Mouse (Mus musculus): Measurements from ENCODE around the gene Fam136a.

DNA sequence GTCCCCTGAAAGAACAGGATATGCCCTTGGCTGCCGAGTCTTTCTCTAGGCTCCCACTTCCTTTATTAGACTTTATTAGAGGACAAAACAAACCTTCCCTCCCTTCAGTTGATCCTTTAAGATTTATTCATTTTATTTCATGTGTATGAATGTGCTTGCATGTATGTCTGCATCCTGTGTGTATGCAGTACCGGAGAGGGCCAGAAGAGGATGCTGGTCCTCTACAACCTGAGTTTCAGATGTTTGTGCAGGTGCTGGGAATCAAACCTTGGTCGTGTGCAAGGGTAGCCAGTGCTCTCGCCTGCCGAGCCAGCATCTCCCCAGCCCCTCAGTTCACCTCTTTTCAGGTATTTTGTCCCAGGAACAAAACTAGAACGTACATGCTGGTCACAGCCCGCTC is 4.1 kb upstream of the Fam136a start:
- TF ChIP-seq POLR2A (IDR thresholded peaks at IDR 0.05; ENCODE audit: control insufficient read depth, low read depth, low read length) (no peak), CTCF (IDR thresholded peaks at IDR 0.05; ENCODE audit: control insufficient read depth, insufficient read depth, insufficient replicate concordance, low read depth, low read length) (peak; percentile 9; the same call in 1 of the 2 replicates)

Measured in testis, adult 2 months (tissue).